Mouse (Mus musculus): Measurements from ENCODE around the gene Clrn3.

DNA sequence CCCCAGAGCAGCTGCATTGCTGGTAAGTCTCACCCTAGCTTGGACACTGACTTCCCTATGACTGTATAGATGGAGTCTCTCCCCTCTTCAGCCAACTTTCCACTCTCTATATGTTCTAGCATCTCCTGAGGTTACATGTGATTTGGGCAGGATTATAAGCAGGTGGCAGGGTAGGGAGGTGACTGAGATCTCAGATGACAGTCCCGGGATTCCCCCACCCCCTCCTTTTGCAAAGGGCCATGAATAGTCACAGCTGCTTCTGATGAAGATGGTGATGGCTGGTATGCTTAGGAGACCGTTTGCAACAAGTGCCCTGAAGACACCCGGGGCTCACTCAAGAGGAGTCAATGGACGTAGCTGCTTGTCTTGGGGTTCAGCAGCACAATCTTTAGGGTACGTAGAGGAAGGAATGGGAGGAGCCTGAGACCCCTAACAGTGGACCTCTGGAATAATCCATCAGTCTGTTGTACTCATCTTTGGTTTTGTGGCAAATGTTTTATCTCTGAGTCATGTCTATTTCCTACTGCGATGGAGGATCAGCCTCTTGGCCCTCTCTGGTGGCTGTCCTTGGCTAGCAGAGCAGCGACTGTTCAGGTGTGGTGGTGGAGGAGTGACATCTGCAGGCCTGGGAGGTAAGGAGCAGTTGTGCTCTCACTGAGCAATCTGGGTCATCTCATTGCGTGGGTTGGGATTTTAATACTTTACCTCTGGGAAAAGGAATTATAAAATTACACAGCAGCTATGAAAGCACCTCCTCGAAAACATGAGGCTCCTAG, 38.5 kb downstream of the Clrn3 start:
- TF ChIP-seq CTCF (IDR thresholded peaks at IDR 0.05; ENCODE audit: control insufficient read depth, insufficient read depth, low read length), result no peak
- no peak for TF ChIP-seq POLR2A (IDR thresholded peaks at IDR 0.05; ENCODE audit: borderline replicate concordance, control insufficient read depth, low read depth, low read length)
